Mouse (Mus musculus): ENCODE measurements at regions not wholly inside any gene's neighbourhood (a gene's known extent, or its start where the extent isn't known, plus 50 kb on each side); places are given as distances from the start of the nearest gene placed in this dataset.
A peak's percentile ranks its signal among the peaks of the same experiment; 100 is the strongest.

- no peaks in the 10 kb centered on the region for H3K9me3 ChIP-seq (replicated peaks)
- H3K27ac ChIP-seq (replicated peaks), result no peak overlapping the region
- DNase-seq (ENCODE audit: low spot score), result no peak
Measured at GRCm38 (mm10) chr13:32422485-32422884, 83.9 kb upstream of the Gmds start.

GRCm38 (mm10) chr13:32419326-32419725 is 80.8 kb upstream of the Gmds start:
- Histone ChIP-seq H3K27ac (replicated peaks) (no peak overlapping the region), H3K27me3 (ENCODE audit: low read depth, poor library complexity, severe bottlenecking) (no peaks in the 10 kb centered on the region), H3K9me3 (replicated peaks) (no peaks in the 10 kb centered on the region), H3K4me1 (no peaks in the 10 kb centered on the region), H3K4me3 (no peak overlapping the region), H3K36me3 (no peaks in the 10 kb centered on the region)
- no peak for DNase-seq (ENCODE audit: low spot score)
- 81% methylated on average over 6 of the region's 6 CpGs for WGBS

More at GRCm38 (mm10) chr13:32422485-32422884, 83.9 kb upstream of the Gmds start:
- H3K27me3 ChIP-seq (ENCODE audit: low read depth, poor library complexity, severe bottlenecking), result no peaks in the 10 kb centered on the region
- no peak overlapping the region for H3K4me3 ChIP-seq
- no peaks in the 10 kb centered on the region for H3K36me3 ChIP-seq
- no peaks in the 10 kb centered on the region for H3K4me1 ChIP-seq
- 74% methylated on average over 2 of the region's 2 CpGs for WGBS

DNA sequence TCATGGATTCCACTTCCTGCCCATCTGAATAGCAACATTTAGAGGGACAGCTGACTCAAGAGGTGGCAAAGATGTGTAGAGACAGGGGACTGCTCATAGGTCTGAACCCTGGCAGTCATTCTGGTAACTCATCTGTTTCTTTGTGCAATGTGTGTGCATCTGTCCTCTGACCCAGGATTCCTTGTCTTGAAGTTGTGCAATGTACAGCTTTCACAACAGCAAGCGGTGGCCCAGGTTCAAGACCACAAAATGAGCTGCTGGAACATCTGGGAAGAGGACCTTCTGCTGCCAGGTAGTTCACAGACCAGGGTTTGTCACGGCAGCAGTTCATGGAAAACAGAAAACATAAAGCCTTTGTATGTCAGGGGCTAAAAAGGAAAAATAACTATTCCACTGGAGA is 80.1 kb upstream of the Gmds start:
- no peaks in the 10 kb centered on the region for H3K9me3 ChIP-seq (replicated peaks)
- H3K36me3 ChIP-seq, result no peaks in the 10 kb centered on the region
- H3K27ac ChIP-seq (replicated peaks), result no peak overlapping the region
- DNase-seq (ENCODE audit: low spot score), result no peak
- WGBS, result 88% methylated on average over 2 of the region's 2 CpGs
- no peaks in the 10 kb centered on the region for H3K27me3 ChIP-seq (ENCODE audit: low read depth, poor library complexity, severe bottlenecking)
- no peak overlapping the region for H3K4me3 ChIP-seq
- H3K4me1 ChIP-seq, result no peaks in the 10 kb centered on the region

GRCm38 (mm10) chr13:32417907-32418306 is 79.4 kb upstream of the Gmds start:
- DNase-seq (ENCODE audit: low spot score), result no peak
- Histone ChIP-seq H3K36me3 (no peaks in the 10 kb centered on the region), H3K9me3 (replicated peaks) (no peaks in the 10 kb centered on the region), H3K27me3 (ENCODE audit: low read depth, poor library complexity, severe bottlenecking) (no peaks in the 10 kb centered on the region), H3K4me1 (no peaks in the 10 kb centered on the region), H3K4me3 (no peak overlapping the region), H3K27ac (replicated peaks) (no peak overlapping the region)

GRCm38 (mm10) chr13:32411287-32411935 is 72.9 kb upstream of the Gmds start:
- Histone ChIP-seq H3K27me3 (ENCODE audit: low read depth, poor library complexity, severe bottlenecking) (no peaks in the 10 kb centered on the region), H3K27ac (replicated peaks) (no peak overlapping the region), H3K4me1 (no peaks in the 10 kb centered on the region), H3K9me3 (replicated peaks) (no peaks in the 10 kb centered on the region), H3K4me3 (no peak overlapping the region), H3K36me3 (no peaks in the 10 kb centered on the region)
- WGBS, result 53% methylated on average over 14 of the region's 14 CpGs
- DNase-seq (ENCODE audit: low spot score), result peak; percentile 55

DNA sequence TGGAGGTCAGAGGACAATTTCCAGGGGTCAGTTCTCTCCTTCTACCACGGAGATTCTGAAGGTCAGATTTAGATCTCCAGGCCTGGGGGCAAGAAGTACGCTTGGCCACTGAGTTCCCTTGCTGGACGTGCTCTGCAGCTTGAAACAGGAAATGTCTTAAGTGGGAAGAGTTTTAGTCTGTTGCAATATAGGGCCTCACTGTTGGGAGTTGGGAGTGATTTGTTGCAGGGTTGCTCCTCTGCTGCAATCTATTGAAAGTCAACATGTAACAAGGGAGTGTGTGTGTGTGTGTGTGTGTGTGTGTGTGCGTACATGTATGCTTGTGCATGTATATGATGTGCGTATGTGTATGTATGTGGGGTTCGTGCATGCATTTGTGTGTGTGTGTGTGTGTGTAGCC is 71.5 kb upstream of the Gmds start:
- H3K4me1 ChIP-seq, result no peaks in the 10 kb centered on the region
- H3K27me3 ChIP-seq (ENCODE audit: low read depth, poor library complexity, severe bottlenecking), result no peaks in the 10 kb centered on the region
- H3K36me3 ChIP-seq, result no peaks in the 10 kb centered on the region
- H3K9me3 ChIP-seq (replicated peaks), result no peaks in the 10 kb centered on the region
- 83% methylated on average over 6 of the region's 6 CpGs for WGBS
- no peak overlapping the region for H3K4me3 ChIP-seq
- DNase-seq (ENCODE audit: low spot score), result no peak
- H3K27ac ChIP-seq (replicated peaks), result no peak overlapping the region

DNA sequence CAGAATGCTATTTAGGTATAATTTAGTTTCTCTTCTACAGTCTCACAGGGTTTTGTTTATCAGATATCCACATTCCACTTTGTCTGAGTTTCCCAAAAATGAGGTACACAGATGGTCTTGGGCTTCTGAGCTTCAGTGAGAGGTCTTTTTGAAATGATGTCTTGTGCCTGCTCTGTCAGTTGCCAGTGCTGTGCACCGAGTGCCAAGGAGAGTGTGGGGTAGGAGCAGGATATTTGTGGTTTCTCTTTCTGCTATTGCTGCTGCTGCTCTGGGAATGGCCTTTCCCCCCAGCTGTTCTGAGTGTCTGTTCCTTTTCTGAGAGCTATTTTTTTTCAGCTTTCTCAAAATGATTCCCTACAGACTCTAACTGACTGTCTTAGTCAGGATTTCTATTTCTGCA is 60.1 kb upstream of the Gmds start:
- H3K4me3 ChIP-seq, result no peak overlapping the region
- H3K4me1 ChIP-seq, result no peaks in the 10 kb centered on the region
- no peaks in the 10 kb centered on the region for H3K36me3 ChIP-seq
- no peaks in the 10 kb centered on the region for H3K9me3 ChIP-seq (replicated peaks)
- WGBS, result 81% methylated on average over 1 of the region's 1 CpGs
- no peak overlapping the region for H3K27ac ChIP-seq (replicated peaks)
- no peaks in the 10 kb centered on the region for H3K27me3 ChIP-seq (ENCODE audit: low read depth, poor library complexity, severe bottlenecking)
- no peak for DNase-seq (ENCODE audit: low spot score)

Data from midbrain, embryonic 10.5 days (tissue).